Mouse (Mus musculus) thymus, postnatal 14 days (tissue): ENCODE data around the gene Nudt1.

ENCODE experiments used
- DNase-seq: peaks from one replicate; pipeline ENCODE4 v3.0.0; 2021

Nudt1 gene

GRCm38 (mm10) chr5:140321042-140321755 is at the start of gene Nudt1, which contains the start of gene Mad1l1:
Gene Nudt1, plus strand, starts transcription at chr5:140321656.
Gene Mad1l1, minus strand, starts transcription at chr5:140321552.
- peak; percentile 95 for DNase-seq

GRCm38 (mm10) chr5:140276779-140277178 is 44.7 kb upstream of the Nudt1 start:
- no peak for DNase-seq

DNA sequence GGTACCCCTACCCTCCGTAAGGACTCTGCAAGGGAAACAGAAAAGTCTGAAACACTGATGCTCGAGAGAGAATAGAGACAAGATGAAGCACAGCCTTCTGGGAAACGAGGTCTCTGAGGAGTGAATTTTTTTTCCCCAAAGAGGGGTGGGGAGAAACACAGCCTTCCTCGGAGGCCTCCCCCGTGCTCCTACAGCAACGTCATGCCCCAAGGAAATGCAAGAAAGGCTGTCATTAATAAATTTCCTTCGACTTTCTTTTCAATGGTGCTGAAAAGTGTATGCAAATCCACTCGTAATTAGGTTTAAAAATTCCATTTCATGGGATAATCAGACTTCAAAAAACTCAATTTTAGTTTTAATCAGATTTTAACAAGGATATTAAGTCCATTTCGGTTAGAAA is 41.3 kb upstream of the Nudt1 start:
- DNase-seq, result peak; percentile 2

GRCm38 (mm10) chr5:140282376-140282775 is 39.1 kb upstream of the Nudt1 start:
- peak; percentile 87 for DNase-seq

DNA sequence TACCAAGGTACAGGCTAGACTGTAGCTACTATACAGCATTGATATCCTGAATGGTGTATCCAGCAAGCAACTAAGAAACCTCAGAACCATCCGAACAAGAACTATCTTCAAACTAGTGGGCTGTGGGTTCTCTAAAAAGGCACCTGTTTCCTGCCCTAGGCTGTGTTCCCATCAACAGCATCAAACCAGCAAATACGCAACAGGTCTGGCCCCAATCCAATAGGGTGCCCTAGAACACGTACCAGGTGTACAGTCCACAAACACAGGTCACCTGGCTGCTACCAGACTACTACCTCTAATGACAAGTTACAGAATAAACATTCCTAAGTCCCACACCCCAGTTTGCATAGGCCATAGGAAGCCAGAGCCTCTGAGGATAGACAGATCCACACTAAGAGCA is 38.6 kb upstream of the Nudt1 start:
- no peak for DNase-seq

GRCm38 (mm10) chr5:140284011-140284410 is 37.4 kb upstream of the Nudt1 start:
- no peak for DNase-seq

GRCm38 (mm10) chr5:140284761-140285160 is 36.7 kb upstream of the Nudt1 start:
- no peak for DNase-seq

GRCm38 (mm10) chr5:140288287-140288686 is 33.2 kb upstream of the Nudt1 start:
- DNase-seq, result no peak

GRCm38 (mm10) chr5:140289161-140289560 is 32.3 kb upstream of the Nudt1 start:
- no peak for DNase-seq

DNA sequence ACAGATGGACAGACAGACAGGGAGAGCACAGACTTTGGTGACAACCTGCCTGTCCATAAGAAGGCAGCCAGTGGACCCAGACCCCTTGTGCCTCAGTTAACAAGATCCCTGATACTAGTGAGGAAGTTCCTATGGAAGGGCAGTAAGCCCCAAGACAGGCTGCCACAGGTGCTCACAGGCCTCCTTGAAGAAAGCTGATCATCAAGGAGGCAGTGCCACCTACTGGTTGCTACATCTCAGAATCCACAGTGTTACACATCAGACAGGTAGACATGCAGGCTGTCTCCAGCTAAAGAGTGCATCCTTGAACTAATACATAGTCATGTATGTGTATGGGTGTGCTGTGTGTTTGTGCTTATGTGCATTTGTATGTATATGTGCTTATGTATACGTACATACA is 29.3 kb upstream of the Nudt1 start:
- peak; percentile 87 for DNase-seq

GRCm38 (mm10) chr5:140298291-140298690 is 23.2 kb upstream of the Nudt1 start:
- DNase-seq, result no peak

DNA sequence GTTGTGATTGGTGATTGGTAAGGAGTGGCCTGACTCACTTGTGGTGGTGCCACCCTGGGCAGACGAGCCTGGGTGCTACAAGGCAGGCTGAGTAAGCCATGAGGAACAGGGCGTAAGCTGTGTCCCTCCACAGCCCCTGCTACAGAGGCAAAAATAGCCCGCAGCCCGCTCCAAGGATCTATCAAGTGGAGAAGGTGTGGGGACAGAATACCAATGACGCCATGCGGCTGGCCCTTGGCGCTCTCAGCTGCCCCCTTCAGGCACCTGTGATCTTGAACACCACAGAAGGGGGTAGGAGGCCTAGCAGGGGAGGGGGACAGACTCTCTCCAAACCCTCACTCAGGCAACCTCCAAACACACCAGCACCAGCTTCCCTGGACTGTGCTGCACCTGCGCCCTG is 15.4 kb upstream of the Nudt1 start:
- peak; percentile 23 for DNase-seq

GRCm38 (mm10) chr5:140307602-140308001 is 13.9 kb upstream of the Nudt1 start:
- DNase-seq, result no peak

- DNase-seq, result no peak
These were observed 4.7 kb upstream of the Nudt1 start for GRCm38 (mm10) chr5:140316716-140317115.

DNA sequence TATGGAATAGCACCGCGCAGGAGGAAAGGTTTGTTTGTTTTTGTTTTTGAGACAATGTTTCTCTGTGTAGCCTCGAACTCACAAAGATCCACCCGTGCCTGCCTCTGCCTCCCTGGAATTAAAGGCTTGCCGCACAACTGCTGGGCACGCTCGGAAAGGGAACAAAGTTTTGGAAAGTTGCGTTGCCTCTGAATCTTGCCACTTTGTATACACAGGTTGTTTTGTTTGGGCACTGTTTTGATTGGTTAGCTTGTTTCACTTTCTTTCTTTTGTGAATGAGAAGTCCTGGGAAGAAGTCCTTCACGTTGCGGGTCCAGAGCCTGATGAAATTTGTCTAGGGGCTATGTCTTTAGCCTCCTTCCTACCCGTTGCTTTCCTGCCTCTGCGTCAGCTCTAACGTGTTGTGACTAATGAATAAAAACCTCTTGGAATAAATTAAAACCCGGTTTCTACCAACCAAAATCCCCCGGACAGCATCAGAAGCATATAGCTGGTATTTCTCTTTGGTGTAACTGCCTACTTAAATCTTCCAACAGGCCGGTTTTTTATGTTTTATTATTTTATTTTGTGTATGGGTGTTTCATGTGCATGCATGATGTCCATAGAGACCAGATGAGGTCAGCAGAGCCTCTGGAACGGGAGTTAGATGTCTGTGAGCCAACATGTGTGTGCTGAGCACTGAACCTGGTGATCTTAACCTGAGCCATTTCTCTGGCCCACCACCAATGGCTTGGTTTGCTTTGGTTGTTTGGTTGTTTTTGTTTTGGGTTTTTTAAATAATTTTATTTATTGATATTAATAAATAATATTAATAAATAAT is 510 bp downstream of the Nudt1 start:
- DNase-seq, result no peak

GRCm38 (mm10) chr5:140324058-140324457 is 2.6 kb downstream of the Nudt1 start:
- no peak for DNase-seq

DNA sequence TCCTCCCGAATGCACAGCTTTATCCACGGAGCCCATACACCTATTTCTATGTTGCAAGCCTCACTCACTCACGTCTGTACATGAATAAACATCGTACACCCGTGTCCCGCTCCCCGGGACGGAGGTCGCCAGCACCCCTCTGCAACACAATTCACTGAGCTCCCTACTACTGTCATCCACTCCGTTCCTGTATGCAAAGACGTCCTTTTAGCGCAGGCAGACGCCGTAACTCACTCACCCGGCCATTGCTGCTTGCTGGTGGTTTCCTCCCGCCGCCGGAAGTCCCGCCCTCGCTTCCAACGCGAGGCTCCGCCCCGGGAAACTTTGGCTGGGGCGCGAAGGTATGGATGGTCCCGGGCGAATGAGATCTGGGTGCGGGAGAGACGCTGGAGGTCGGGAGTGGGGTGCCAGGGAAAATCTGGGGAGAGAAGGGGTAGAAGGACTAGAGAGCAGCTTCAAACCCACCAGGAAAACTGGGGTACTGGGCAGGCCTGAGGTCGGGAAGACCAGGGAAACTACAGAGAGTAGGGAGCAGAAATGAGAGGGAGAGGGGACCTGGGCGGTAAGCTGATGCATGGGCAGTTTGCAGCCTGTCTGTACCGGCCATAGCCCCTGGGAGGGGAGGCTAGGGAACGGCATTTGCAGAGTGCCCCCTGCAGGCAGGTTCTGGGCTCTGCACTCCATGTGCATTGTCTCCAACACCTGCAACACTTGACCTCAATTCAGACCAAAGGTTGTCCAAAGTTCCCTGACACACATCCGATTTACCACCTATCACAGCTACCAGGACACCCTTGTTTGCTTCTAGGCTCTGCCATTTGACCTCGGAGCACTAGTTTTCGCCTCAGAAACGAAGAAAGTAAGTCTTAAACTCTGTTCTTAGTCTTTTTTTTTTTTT is 10.4 kb downstream of the Nudt1 start, which contains the start of gene Mrm2:
Gene Mrm2 (minus strand): TSS at position 284 of the 898 bp plus-strand sequence.
- DNase-seq, result peak; percentile 89

- no peak for DNase-seq
These were observed 11.1 kb downstream of the Nudt1 start for GRCm38 (mm10) chr5:140332519-140332918.

DNA sequence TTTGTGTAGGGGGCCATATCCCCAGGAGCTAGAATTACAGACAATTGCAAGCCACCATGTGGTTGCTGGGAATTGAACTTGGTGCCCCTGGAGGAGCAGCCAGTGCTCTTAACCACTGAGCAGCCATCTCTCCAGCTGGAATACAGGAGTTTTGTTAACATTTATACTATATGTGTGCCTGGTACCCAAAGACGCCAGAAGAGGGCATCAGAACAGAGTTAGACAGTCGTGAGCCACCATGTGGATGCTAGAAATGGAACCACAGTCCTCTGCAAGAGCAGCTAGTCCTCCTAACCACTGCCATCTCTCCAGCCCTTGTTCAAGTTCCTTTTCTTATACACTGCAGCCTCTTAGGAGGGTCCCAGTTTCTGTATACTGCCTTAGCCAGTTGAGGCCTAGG is 12.2 kb downstream of the Nudt1 start:
- DNase-seq, result peak; percentile 47

DNA sequence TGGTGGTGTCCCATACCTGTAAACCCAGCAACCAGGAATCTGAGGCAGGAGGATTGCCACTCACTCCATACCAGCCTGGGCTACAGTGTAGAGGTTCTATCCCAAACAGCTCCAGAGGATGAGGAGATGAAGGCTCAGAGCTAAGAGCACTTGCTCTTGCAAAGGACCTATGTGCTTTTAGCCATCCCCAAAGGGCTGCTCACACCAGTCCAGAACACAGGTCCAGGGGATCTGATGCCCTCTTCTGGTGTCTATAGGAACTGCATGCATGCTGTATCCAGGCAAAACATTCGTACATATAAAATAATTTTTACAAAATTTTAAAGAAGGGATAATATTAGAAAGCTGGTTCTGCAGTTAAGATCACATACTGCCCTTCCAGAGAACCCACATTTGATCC is 15.2 kb downstream of the Nudt1 start:
- DNase-seq, result peak; percentile 50

DNA sequence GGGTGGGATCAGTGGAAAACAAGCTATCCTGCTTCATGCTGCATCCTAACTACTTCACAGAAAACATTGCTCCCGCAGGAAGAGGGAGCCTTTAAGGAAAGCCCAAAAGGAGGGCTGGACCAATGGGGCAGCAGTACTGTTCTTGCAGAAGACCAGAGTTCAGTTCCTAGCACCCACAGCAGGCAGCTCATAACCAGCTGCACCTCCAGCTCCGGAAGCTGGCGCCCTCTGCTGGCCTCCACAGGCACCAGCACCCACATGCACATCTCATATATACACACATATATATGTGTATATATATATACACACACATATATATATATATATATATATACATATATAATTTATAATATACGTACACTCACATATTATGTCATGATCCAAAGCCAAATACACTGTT is 17.3 kb downstream of the Nudt1 start:
- DNase-seq, result no peak

GRCm38 (mm10) chr5:140339836-140340235 is 18.4 kb downstream of the Nudt1 start:
- no peak for DNase-seq

GRCm38 (mm10) chr5:140342880-140343279 is 21.4 kb downstream of the Nudt1 start:
- no peak for DNase-seq
